Mouse (Mus musculus) adipocyte (in vitro differentiated cells): ENCODE measurements around the gene Borcs8.

Source experiments
- DNase-seq: peaks from one replicate; pipeline ENCODE4 v3.0.0-alpha.2; 2016; ENCODE audit warnings: low spot score

Gene Borcs8

GRCm38 (mm10) chr8:70181212-70181902 lies 42.1 kb downstream of the Borcs8 start:
- DNase-seq, result no peak

- DNase-seq, result no peak
Measured at GRCm38 (mm10) chr8:70181903-70182252, 42.6 kb downstream of the Borcs8 start.

DNA sequence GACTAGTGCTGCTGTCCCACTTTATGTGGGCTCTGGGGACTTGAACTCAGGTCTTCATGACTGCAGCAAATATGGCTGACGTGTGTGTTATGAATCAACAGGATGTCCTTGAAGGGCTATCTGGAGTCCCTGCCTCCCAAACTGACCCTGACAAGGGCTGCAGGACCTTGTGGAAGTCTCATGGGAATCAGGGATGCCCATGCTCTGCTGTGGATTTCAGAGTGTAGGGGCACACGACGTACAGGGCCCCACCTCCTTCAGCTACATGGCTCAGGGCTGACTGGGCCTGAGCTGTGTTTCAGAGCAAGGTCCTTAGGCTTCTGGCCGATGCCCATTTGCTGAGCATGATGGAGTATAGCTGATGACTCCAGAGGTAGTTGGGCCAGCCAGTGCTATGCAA lies 43.9 kb downstream of the Borcs8 start:
- DNase-seq, result no peak

GRCm38 (mm10) chr8:70188707-70189106 lies 49.4 kb downstream of the Borcs8 start:
- no peak for DNase-seq

DNA sequence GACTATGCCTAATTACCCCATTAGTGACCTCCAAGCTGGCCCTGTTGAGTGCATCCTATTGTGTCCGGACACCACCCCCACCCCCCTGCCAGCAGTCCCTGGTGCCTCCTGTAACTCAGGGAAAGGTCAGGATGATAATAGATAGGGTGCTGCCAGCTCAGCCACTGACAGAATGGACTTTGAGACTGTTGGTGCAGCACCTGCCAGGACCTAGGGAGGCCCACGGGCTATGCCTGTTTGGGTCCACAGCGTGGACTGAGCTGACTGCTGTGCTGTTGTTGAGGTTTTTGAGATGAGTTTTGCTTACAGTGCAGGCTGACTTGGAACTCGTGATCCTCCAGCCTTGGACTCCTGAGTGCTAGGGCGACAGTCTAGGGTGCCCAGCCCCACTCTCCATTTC lies 53.9 kb downstream of the Borcs8 start:
- DNase-seq, result no peak

DNA sequence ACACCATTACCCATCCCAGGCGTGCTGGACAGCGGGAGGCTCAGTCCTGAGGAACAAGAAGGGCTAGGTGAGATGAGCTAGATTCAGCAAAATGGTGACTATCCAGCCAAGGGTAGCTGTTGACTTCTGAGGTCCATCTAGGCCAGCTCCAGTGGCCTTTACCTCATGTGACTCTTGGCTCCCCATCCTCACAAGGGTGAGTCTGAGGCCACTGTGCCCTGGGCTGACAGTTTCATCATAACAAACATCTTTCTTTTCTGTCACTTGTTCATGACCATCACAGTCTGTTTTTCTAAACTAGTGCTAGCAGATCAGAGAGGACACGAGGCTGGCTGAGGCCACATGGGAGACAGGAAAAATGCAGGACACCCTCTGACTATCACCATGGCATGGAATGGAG lies 54.9 kb downstream of the Borcs8 start:
- peak; percentile 63 for DNase-seq

- DNase-seq, result no peak
Measured at GRCm38 (mm10) chr8:70195762-70196161, 56.5 kb downstream of the Borcs8 start.
